Mouse (Mus musculus): ENCODE measurements at regions not wholly inside any gene's neighbourhood (a gene's known extent, or its start where the extent isn't known, plus 50 kb on each side); places are given as distances from the start of the nearest gene placed in this dataset.

DNA sequence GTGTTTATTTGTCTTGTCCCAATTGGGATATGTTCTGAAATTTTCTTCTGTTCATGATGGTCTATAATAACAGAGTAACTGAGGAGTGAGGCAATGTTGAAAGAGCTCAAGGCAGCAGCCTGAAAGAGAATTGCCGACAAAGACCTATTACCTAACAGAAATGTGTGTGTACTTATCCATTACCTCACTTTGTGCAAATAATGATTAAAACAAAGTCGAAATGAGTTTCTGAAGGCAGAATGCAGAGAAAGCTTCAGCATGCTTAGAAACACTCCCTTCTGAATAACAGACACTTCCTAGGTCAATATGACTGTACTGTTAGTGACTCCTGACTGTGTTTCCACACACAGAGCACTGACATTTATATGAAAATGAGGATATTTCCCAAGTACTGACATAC lies 63.0 kb downstream of the Kbtbd8 start:
- Histone ChIP-seq H3K4me1 (replicated peaks; ENCODE audit: control insufficient read depth, insufficient read depth, low read length) (no peaks in the 10 kb centered on the region), H3K36me3 (ENCODE audit: control insufficient read depth, insufficient read depth, low read length) (no peaks in the 10 kb centered on the region), H3K4me3 (ENCODE audit: low read depth, low read length) (no peak overlapping the region), H3K9me3 (ENCODE audit: control insufficient read depth, low read length) (no peaks in the 10 kb centered on the region), H3K27me3 (replicated peaks; ENCODE audit: control insufficient read depth, insufficient read depth, low read length) (no peaks in the 10 kb centered on the region), H3K9ac (ENCODE audit: low read depth, low read length) (no peak overlapping the region), H3K27ac (ENCODE audit: low read depth, low read length) (no peak overlapping the region), H3K4me2 (no peak overlapping the region)
- DNase-seq (ENCODE audit: low spot score) (no peak), ATAC-seq (replicated peaks; ENCODE audit: low FRiP score) (no peak)
- 55% methylated on average over 2 of the region's 2 CpGs for WGBS

DNA sequence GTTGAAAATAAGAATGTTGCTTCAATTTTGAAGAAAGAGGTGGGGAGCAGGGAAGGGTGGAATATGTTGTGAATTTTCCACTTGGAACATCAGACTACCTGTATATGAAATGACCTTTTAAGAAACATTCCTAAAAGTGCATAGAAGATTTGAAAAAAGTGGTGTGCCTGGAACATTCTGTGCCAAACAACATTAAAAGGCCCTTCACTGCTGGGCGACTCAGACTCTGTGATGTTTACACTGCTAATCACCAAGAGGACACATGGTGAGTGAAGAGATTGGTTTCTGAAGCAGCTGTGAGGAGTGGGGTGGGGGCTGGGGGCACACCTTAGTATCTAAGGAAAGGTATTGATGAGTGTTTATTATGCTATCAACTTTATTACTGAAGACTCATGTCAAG lies 65.2 kb downstream of the Kbtbd8 start:
- H3K9me3 ChIP-seq (ENCODE audit: control insufficient read depth, low read length): no peaks in the 10 kb centered on the region
- H3K4me2 ChIP-seq: no peak overlapping the region
- no peaks in the 10 kb centered on the region for H3K4me1 ChIP-seq (replicated peaks; ENCODE audit: control insufficient read depth, insufficient read depth, low read length)
- no peak overlapping the region for H3K27ac ChIP-seq (ENCODE audit: low read depth, low read length)
- no peak overlapping the region for H3K4me3 ChIP-seq (ENCODE audit: low read depth, low read length)
- DNase-seq (ENCODE audit: low spot score) (no peak), ATAC-seq (replicated peaks; ENCODE audit: low FRiP score) (no peak)
- 24% methylated on average over 1 of the region's 1 CpGs for WGBS
- no peaks in the 10 kb centered on the region for H3K36me3 ChIP-seq (ENCODE audit: control insufficient read depth, insufficient read depth, low read length)
- no peaks in the 10 kb centered on the region for H3K27me3 ChIP-seq (replicated peaks; ENCODE audit: control insufficient read depth, insufficient read depth, low read length)
- no peak overlapping the region for H3K9ac ChIP-seq (ENCODE audit: low read depth, low read length)

DNA sequence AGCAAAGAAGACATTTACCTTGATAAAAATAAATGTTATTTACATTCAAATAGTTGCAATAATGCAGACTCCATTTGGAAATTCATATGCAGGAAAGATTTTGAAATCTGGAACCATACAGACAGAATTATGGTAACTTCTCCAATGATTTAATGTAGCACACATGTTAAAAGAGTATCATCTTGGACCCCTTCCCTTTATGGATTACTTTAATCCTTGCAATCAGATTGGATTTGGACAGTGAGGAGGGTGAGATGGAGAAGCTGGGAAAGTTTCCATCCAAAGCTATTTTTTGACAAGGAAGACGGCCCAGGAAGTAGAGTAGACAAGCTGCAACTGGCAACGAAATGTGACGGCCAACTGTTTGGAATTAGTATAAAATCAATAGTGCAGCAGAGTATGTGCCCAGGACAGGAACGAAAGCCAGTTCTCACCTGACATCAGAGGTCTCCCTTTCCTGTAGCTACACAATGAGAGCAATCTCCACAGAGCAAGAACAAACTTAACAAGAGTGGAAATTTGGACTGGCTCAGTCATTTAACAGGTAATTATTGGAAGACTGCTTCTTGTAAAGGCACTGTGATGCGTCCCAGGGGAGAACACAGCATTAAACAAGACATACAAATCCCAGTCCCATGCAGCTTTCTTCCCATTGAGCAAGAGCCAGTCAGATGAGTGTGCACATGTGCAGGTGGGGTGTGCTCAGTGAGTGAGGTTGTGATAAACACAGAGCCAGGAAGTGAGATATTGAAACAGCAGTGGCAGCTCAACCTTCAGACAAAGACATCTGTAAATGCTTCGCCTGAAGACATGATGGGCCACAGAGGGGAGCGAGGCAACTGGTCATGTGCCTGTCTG lies 68.3 kb downstream of the Kbtbd8 start:
- WGBS: 66% methylated on average over 7 of the region's 7 CpGs
- ATAC-seq (replicated peaks; ENCODE audit: low FRiP score) (no peak), DNase-seq (ENCODE audit: low spot score) (no peak)

DNA sequence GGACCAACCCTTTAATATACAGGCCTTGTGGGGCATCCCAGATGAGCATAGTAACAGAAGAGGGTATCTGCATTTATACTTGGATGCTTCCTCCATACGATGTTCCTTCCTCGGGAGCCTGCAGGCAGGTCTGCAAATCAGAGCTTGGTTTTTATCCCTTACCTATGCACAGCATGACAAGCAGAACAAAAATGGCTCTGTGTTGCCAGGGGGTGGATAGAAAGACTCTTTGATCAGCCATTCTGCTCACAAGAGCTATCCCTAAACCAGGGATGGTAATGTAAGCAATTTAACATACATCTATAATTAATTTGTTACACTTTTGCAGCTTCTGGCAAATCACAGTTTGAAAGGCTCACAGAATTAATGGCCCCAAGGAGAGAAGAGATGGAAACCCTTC lies 79.6 kb downstream of the Kbtbd8 start:
- Histone ChIP-seq H3K36me3 (ENCODE audit: control insufficient read depth, insufficient read depth, low read length) (no peaks in the 10 kb centered on the region), H3K4me2 (no peak overlapping the region), H3K9me3 (ENCODE audit: control insufficient read depth, low read length) (no peaks in the 10 kb centered on the region), H3K4me3 (ENCODE audit: low read depth, low read length) (no peak overlapping the region), H3K27ac (ENCODE audit: low read depth, low read length) (no peak overlapping the region), H3K9ac (ENCODE audit: low read depth, low read length) (no peak overlapping the region), H3K4me1 (replicated peaks; ENCODE audit: control insufficient read depth, insufficient read depth, low read length) (no peaks in the 10 kb centered on the region), H3K27me3 (replicated peaks; ENCODE audit: control insufficient read depth, insufficient read depth, low read length) (no peaks in the 10 kb centered on the region)
- DNase-seq (ENCODE audit: low spot score) (no peak), ATAC-seq (replicated peaks; ENCODE audit: low FRiP score) (no peak)
- 75% methylated on average over 2 of the region's 2 CpGs for WGBS

More for the DNA sequence above, 68.3 kb downstream of the Kbtbd8 start:
- no peak overlapping the region for H3K27ac ChIP-seq (ENCODE audit: low read depth, low read length)
- no peaks in the 10 kb centered on the region for H3K27me3 ChIP-seq (replicated peaks; ENCODE audit: control insufficient read depth, insufficient read depth, low read length)
- no peak overlapping the region for H3K4me3 ChIP-seq (ENCODE audit: low read depth, low read length)
- no peaks in the 10 kb centered on the region for H3K4me1 ChIP-seq (replicated peaks; ENCODE audit: control insufficient read depth, insufficient read depth, low read length)
- H3K36me3 ChIP-seq (ENCODE audit: control insufficient read depth, insufficient read depth, low read length): no peaks in the 10 kb centered on the region
- H3K9me3 ChIP-seq (ENCODE audit: control insufficient read depth, low read length): no peaks in the 10 kb centered on the region
- no peak overlapping the region for H3K4me2 ChIP-seq
- no peak overlapping the region for H3K9ac ChIP-seq (ENCODE audit: low read depth, low read length)

- no peak overlapping the region for H3K4me2 ChIP-seq
- no peaks in the 10 kb centered on the region for H3K27me3 ChIP-seq (replicated peaks; ENCODE audit: control insufficient read depth, insufficient read depth, low read length)
- WGBS: 78% methylated on average over 6 of the region's 6 CpGs
- no peaks in the 10 kb centered on the region for H3K36me3 ChIP-seq (ENCODE audit: control insufficient read depth, insufficient read depth, low read length)
- H3K9me3 ChIP-seq (ENCODE audit: control insufficient read depth, low read length): no peaks in the 10 kb centered on the region
- ATAC-seq (replicated peaks; ENCODE audit: low FRiP score): no peak
- H3K9ac ChIP-seq (ENCODE audit: low read depth, low read length): no peak overlapping the region
- H3K4me3 ChIP-seq (ENCODE audit: low read depth, low read length): no peak overlapping the region
- H3K4me1 ChIP-seq (replicated peaks; ENCODE audit: control insufficient read depth, insufficient read depth, low read length): no peaks in the 10 kb centered on the region
- no peak for DNase-seq (ENCODE audit: low spot score)
- H3K27ac ChIP-seq (ENCODE audit: low read depth, low read length): no peak overlapping the region
These were observed 81.6 kb downstream of the Kbtbd8 start for GRCm38 (mm10) chr6:95198611-95199010.

DNA sequence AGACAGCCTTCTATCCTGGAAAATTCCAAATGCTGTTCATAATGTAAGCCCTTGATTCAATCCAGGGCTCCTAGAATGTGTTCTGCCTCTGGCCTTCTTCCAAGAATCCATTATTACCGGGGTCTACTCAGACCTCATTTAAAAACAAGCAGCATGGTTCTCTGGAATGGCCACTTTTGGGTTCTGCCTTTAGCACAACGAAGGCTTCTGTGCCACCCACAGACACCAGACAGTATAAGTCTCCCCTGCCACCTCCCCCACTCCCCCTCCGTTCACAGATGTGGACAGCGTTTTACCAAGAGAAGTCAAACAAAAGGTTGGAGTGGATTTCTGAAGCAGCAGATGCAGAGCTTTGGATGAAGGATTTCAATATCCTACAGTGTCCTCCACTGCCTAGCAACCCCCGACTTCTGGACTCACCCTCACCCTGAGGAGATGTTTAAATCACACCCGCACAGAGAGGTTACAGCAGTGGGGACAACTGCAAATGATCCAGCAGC lies 85.3 kb downstream of the Kbtbd8 start:
- H3K27me3 ChIP-seq (replicated peaks; ENCODE audit: control insufficient read depth, insufficient read depth, low read length): no peaks in the 10 kb centered on the region
- no peak overlapping the region for H3K4me3 ChIP-seq (ENCODE audit: low read depth, low read length)
- WGBS: 63% methylated on average over 6 of the region's 6 CpGs
- H3K4me1 ChIP-seq (replicated peaks; ENCODE audit: control insufficient read depth, insufficient read depth, low read length): no peaks in the 10 kb centered on the region
- ATAC-seq (replicated peaks; ENCODE audit: low FRiP score): no peak
- H3K4me2 ChIP-seq: no peak overlapping the region
- no peak for DNase-seq (ENCODE audit: low spot score)
- no peak overlapping the region for H3K27ac ChIP-seq (ENCODE audit: low read depth, low read length)
- H3K36me3 ChIP-seq (ENCODE audit: control insufficient read depth, insufficient read depth, low read length): no peaks in the 10 kb centered on the region
- H3K9me3 ChIP-seq (ENCODE audit: control insufficient read depth, low read length): no peaks in the 10 kb centered on the region
- no peak overlapping the region for H3K9ac ChIP-seq (ENCODE audit: low read depth, low read length)

DNA sequence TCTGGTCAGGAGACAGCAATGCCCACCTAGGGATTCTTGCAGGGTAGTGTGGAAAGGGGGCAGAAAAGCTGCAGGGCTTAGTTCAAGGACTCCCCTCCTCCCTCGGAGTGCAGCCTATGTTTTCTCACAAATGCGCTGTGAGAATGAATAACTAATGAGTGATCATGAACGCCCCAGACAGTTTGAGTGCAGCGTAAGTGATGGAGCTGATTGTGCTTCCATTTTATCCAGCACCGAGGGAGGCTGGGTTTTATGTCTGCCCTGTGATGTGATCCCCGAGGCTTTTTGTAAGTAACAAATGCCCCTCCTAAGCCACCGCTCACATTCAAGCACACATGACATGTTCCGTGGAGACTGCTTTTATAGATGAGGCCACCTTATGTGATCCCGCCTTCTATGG lies 85.9 kb downstream of the Kbtbd8 start:
- Histone ChIP-seq H3K36me3 (ENCODE audit: control insufficient read depth, insufficient read depth, low read length) (no peaks in the 10 kb centered on the region), H3K9ac (ENCODE audit: low read depth, low read length) (no peak overlapping the region), H3K4me2 (no peak overlapping the region), H3K4me3 (ENCODE audit: low read depth, low read length) (no peak overlapping the region), H3K9me3 (ENCODE audit: control insufficient read depth, low read length) (no peaks in the 10 kb centered on the region), H3K27ac (ENCODE audit: low read depth, low read length) (no peak overlapping the region), H3K4me1 (replicated peaks; ENCODE audit: control insufficient read depth, insufficient read depth, low read length) (no peaks in the 10 kb centered on the region), H3K27me3 (replicated peaks; ENCODE audit: control insufficient read depth, insufficient read depth, low read length) (no peaks in the 10 kb centered on the region)
- no peak for DNase-seq (ENCODE audit: low spot score)
- WGBS: 77% methylated on average over 9 of the region's 9 CpGs
- no peak for ATAC-seq (replicated peaks; ENCODE audit: low FRiP score)

- ATAC-seq (replicated peaks; ENCODE audit: low FRiP score) (no peak), DNase-seq (ENCODE audit: low spot score) (no peak)
- no peaks in the 10 kb centered on the region for H3K27me3 ChIP-seq (replicated peaks; ENCODE audit: control insufficient read depth, insufficient read depth, low read length)
- no peak overlapping the region for H3K4me2 ChIP-seq
- H3K4me1 ChIP-seq (replicated peaks; ENCODE audit: control insufficient read depth, insufficient read depth, low read length): no peaks in the 10 kb centered on the region
- 45% methylated on average over 3 of the region's 3 CpGs for WGBS
- no peaks in the 10 kb centered on the region for H3K36me3 ChIP-seq (ENCODE audit: control insufficient read depth, insufficient read depth, low read length)
- no peak overlapping the region for H3K27ac ChIP-seq (ENCODE audit: low read depth, low read length)
- H3K9ac ChIP-seq (ENCODE audit: low read depth, low read length): no peak overlapping the region
- no peak overlapping the region for H3K4me3 ChIP-seq (ENCODE audit: low read depth, low read length)
- no peaks in the 10 kb centered on the region for H3K9me3 ChIP-seq (ENCODE audit: control insufficient read depth, low read length)
These were observed 87.2 kb downstream of the Kbtbd8 start for GRCm38 (mm10) chr6:95204231-95204630.

GRCm38 (mm10) chr6:95207063-95207462 lies 90.0 kb downstream of the Kbtbd8 start:
- Histone ChIP-seq H3K9me3 (ENCODE audit: control insufficient read depth, low read length) (no peaks in the 10 kb centered on the region), H3K4me1 (replicated peaks; ENCODE audit: control insufficient read depth, insufficient read depth, low read length) (no peaks in the 10 kb centered on the region), H3K9ac (ENCODE audit: low read depth, low read length) (no peak overlapping the region), H3K27ac (ENCODE audit: low read depth, low read length) (no peak overlapping the region), H3K4me3 (ENCODE audit: low read depth, low read length) (no peak overlapping the region), H3K36me3 (ENCODE audit: control insufficient read depth, insufficient read depth, low read length) (no peaks in the 10 kb centered on the region), H3K4me2 (no peak overlapping the region), H3K27me3 (replicated peaks; ENCODE audit: control insufficient read depth, insufficient read depth, low read length) (no peaks in the 10 kb centered on the region)
- DNase-seq (ENCODE audit: low spot score) (no peak), ATAC-seq (replicated peaks; ENCODE audit: low FRiP score) (no peak)
- WGBS: 24% methylated on average over 2 of the region's 2 CpGs

All from liver, embryonic 11.5 days (tissue).